ENCODE assay signal across 26 mouse cellular contexts in genomic region chr6:83254242-83254641, GRCm38 (mm10). TPM values are rescaled to one million over a fixed set of nuclear protein-coding genes. Genes with fewer than 3 reads are reported as not detected.
"Had no signal": no experiment of that assay in that cellular context is flagged by ENCODE, and none has a peak within 500 bp of the region (broad histone marks: within the 10 kb centered on the region; RNA-seq: fewer than 3 reads in every experiment).

No protein-coding gene starts in this region.

- H3K36me3 ChIP-seq: heart, embryonic 13.5 days; heart, embryonic 15.5 days; hindbrain, embryonic 13.5 days; hindbrain, embryonic 15.5 days; limb, embryonic 13.5 days; limb, embryonic 15.5 days; liver, embryonic 12.5 days had no signal

- H3K9me3 ChIP-seq: heart, embryonic 13.5 days; heart, embryonic 15.5 days; hindbrain, embryonic 15.5 days; limb, embryonic 13.5 days; limb, embryonic 15.5 days; liver, embryonic 12.5 days had no signal

- H3K27ac ChIP-seq: heart, adult 2 months; heart, embryonic 13.5 days; heart, embryonic 15.5 days; hindbrain, embryonic 13.5 days; hindbrain, embryonic 15.5 days; hindbrain, postnatal 0 days; limb, embryonic 13.5 days; limb, embryonic 15.5 days; liver, embryonic 12.5 days; liver, embryonic 14.5 days had no signal

- H3K27me3 ChIP-seq: heart, embryonic 15.5 days; hindbrain, embryonic 13.5 days; hindbrain, embryonic 15.5 days; limb, embryonic 13.5 days; limb, embryonic 15.5 days had no signal

- ATAC-seq: forebrain, postnatal 0 days; hindbrain, postnatal 0 days; intestine, embryonic 16.5 days; liver, embryonic 12.5 days had no signal

- H3K4me3 ChIP-seq: heart, adult 2 months; heart, embryonic 13.5 days; heart, embryonic 15.5 days; hindbrain, embryonic 13.5 days; hindbrain, embryonic 15.5 days; limb, embryonic 13.5 days; limb, embryonic 15.5 days; liver, embryonic 12.5 days had no signal

- H3K4me1 ChIP-seq: hindbrain, embryonic 13.5 days; hindbrain, embryonic 15.5 days; limb, embryonic 13.5 days; limb, embryonic 15.5 days; liver, embryonic 12.5 days had no signal

- H3K4me2 ChIP-seq: heart, embryonic 11.5 days; heart, embryonic 13.5 days; heart, embryonic 15.5 days; hindbrain, embryonic 13.5 days; hindbrain, embryonic 15.5 days; limb, embryonic 13.5 days; limb, embryonic 15.5 days; liver, embryonic 12.5 days had no signal

- H3K9ac ChIP-seq: forebrain, postnatal 0 days; heart, embryonic 13.5 days; heart, embryonic 15.5 days; hindbrain, embryonic 13.5 days; hindbrain, embryonic 15.5 days; limb, embryonic 13.5 days; limb, embryonic 15.5 days; liver, embryonic 12.5 days; liver, embryonic 14.5 days had no signal

- DNase-seq: forebrain, postnatal 0 days; gastrocnemius, postnatal 14 days; gastrocnemius, postnatal 36 days; heart, adult 11 months; heart, adult 2 months; heart, postnatal 14 days; heart, postnatal 36 days; kidney, adult 11 months; kidney, postnatal 36 days; layer of hippocampus, adult 9-11 months; layer of hippocampus, postnatal 36 days; left cerebral cortex, postnatal 4 days had no signal

RNA-seq across cellular contexts. Expression of gene Slc4a5, which starts 34.6 kb away (rescaled TPM):
- total RNA-seq: gastrocnemius, adult 18-20 months; gastrocnemius, adult 8-10 months; gastrocnemius, postnatal 14 days; gastrocnemius, postnatal 36 days; heart, adult 2 months; heart, postnatal 36 days; hematopoietic stem cell, adult 5-6 weeks had no signal
